Mouse (Mus musculus) brain, embryonic 14.5 days (tissue): Measurements from ENCODE around the gene Nostrin.

Source experiments
- CTCF ChIP-seq: fragments of 200-500 bp; IDR thresholded peaks from 2 replicates; pipeline ENCODE4 v1.5.1; 2012; ENCODE audit warnings: inconsistent platforms, mild to moderate bottlenecking, moderate library complexity, borderline replicate concordance; ENCODE audit not compliant: insufficient read depth, insufficient read length; ENCODE audit errors: extremely low read depth
- POLR2A ChIP-seq: fragments of 200-500 bp; IDR thresholded peaks from 2 replicates; pipeline ENCODE4 v1.6.1; 2012; ENCODE audit warnings: mild to moderate bottlenecking, inconsistent platforms, borderline replicate concordance; ENCODE audit not compliant: poor library complexity, insufficient read depth, insufficient read length, severe bottlenecking; ENCODE audit errors: extremely low read depth

DNA sequence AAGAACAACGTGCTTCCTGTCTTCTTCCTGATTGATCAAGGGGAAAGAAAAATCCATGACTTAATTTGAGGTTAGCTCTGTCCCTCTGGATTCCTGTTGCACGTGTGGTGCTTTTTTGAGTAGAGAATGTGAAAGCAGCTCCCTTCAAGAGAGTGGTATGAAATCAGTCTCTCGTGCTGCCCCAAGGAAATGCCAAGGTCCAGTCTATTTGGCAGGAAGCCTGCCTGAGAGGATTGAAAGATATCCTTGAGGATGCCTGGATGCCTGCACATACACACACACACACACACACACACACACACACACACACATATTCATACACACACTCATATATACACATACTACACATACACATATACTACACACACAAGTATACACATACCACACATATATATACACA lies 13.1 kb downstream of the Nostrin start:
- TF ChIP-seq POLR2A: no peak
- TF ChIP-seq CTCF: no peak
